Mouse (Mus musculus) forelimb bud, embryonic 11.5 days (tissue): ENCODE data around the gene Nfkb1.

Experiments used
- DNase-seq: peaks from one replicate; pipeline ENCODE4 v3.0.0-alpha.2; 2012; ENCODE audit warnings: low read depth, low spot score

Gene Nfkb1

DNA sequence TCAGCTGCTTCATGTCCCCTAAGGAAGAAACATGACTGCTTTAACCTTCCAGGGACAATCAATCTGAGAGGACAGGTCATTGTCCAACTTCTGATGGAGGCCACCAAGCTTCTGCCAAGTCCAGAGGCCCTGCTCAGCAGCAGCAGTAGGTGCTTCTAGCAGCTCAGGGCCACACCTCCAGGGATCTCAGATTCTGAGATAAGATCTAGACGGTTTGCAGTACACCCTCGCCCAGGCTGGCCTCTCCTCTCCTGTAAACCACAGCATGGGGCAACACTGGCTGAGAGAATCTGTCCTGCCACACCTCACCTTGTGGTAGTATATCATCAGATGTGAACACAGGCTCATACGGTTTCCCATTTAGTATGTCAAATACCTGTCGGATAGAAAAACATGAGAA is 100.9 kb downstream of the Nfkb1 start:
- DNase-seq = no peak

DNA sequence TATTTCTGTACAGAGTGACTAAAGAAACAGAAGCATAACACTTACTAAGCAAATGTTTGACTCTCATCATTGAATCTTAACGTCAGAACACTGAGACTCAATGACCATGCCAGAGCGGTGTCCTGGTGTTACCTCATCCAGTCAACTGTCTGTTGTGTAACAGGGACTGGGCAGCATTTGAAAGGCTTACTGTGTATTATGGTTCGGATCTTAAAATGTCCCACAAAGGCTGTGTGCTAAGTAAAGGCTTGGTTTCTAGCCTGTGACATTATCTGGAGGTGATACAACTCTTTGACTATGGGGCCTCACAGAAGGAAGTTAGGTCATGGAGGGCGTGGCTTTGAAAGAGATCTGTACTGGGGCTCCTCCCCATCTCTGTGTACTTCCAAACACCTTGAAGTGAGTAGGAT is 104.9 kb downstream of the Nfkb1 start:
- DNase-seq = no peak

DNA sequence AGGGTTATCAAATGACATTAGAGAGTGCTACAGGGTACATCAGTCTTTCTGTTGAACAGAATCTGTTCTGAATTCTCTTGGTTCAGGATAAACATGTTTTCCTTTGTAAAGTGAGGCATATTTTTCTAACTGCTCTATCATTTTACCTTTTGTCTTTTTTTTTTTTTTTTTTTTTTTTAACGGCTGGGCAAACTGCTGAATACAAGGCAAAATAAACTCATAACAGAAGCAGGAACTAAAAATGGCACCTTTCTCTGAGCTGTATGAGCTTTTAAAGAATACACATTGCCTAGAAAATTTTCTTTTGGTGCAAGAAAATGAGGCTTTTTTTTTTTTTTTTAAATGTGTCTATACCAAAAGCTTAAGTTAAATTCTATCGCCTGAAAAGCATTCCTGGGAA is 105.3 kb downstream of the Nfkb1 start:
- no peak for DNase-seq

DNA sequence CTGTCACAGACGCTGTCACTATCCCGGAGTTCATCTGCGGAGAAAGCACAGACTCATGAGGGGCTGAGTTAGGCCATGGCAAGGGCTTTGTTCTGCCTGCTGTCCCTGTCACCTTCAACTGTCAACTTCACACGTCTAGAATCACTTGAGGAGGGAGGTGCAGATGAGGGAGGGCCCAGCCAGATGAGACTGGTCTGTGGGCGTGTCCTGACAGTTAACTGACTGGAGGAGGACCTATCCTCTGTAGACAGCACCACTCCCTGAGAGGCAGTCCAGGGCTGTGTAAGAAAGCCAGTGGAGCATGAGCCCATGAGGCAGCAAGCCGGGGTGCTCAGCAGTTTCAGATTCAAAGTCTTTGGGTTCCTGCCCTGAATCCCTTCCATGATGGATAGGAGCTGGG is 105.9 kb downstream of the Nfkb1 start:
- no peak for DNase-seq

DNA sequence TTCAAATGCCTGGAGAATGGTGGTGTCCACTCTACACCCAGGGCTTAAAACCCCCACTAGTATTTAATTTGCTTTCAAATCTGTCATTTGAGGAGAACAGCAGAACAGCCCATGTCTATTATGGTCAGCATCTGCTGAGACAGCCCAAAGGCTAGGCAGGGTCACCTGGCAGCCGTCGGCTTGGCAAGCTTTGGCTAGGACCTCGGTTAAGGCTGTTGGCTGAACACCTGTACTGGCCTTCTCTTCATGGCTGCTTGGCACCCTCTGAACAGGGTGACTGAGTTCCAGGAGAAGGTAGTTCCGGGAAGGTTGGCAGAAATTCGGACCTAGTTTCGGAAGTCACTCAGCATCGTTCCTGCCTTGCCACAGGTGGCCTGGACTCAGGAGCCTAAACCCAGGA is 109.1 kb downstream of the Nfkb1 start:
- DNase-seq = no peak

DNA sequence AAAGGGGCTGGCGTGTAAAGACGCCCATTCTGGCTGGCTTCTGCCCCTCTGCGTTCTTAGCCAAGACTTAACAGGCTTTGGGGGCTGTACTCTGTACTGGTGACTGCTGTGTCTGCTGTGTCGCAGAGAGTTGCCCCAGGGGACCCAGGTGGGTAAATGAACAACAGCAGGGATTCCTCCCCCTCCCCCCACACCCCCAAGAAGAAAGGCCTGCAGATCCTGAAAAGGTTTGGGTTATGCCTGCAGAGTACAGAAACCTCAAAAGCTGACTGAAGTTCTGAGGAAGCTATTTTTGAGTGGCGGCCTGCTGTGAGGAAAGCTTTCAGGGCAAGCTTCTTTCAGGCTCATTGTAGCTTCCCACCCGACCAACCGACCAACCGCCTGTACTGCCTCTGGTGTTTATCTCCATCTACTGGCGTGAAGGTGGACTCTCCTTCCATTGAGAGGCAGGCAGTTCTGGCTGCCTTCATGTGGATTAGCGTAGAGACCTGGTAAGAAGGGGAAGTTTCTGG is 109.7 kb downstream of the Nfkb1 start:
- DNase-seq = peak; percentile 44

DNA sequence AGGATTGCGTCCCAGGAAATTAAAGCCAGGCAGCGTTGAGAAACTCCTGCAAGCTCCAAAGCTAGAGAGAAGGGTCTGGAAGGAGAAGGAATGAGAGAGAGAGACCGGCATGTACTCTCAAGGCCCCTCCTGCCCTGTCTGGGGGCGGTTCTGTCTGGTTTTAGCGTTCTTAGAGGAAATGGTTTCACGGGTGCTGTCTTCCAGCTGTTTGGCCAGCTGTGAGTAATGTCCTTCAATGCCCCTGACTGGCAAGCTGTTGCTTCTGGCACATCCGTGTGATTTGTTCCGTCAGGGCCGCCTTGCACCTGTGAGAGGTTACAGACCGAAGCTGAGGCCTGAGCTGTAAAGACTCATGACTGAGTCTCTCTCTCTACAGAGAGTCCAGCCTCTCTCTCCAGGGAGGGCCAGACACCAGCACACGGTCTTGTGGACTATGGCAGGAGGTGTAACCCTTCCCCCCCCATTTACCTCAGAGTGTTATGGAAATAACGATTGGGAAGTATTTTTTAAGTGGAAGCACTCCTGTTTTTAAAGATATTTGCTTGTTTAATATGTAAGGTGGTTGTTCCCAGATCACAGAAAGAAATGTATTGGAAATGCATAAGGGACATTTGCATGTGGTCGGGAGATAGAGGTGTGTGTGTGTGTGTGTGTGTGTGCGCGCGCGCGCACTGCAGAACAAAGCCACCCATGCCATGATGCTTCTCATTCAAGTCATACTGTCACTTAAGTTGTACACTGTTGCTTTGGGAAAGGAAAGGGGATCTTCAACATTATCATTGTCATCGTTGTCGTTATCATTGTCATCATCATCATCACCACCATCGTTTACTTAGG is 110.7 kb downstream of the Nfkb1 start:
- DNase-seq = peak; percentile 37

DNA sequence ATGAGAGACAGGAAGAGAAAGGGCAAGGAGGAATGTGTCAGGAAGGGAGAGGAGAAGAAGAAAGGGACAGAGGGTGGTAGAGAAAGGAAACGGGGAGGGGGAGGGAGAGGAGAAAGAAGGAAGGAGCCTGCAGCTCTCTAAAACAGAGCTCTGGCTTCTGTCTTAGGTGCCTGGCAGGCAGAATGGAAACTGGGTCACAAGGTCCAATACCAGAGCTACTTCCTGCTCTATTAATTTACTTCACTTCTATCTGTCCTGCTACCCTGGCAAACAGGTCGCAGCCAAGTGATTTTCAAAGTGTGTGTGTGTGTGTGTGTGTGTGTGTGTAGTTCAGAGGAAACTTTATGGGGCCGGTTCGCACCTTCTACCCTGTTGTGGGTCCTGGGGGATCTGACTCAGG is 112.2 kb downstream of the Nfkb1 start:
- peak; percentile 42 for DNase-seq

DNA sequence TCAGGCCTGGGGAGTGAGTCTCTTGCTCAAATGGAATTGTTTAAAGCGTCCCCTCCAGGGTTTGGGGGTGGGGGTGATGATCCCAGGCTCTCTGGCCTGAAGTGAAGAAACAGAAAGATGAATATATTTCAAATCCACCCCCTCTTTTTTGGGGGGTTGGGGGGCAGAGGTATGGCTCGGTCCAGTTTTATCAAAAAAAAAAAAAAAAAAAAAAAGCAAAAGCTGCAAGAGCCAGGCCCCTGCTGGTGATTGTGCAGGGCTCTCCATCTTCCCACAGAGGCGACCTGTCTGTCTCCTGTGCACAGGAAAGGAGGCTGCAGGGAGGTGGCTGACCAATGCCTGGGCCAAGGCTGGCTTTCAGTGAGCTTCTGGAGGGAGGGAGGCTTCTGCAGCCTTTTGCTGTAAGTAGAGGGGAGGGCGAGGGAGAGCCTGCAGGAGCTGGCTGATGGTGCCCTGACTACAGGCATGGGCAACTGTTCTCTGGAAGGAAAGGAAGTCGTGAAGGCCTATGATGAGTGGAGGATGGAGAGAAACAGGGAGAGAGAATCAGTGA is 112.7 kb downstream of the Nfkb1 start:
- DNase-seq = peak; percentile 8

DNA sequence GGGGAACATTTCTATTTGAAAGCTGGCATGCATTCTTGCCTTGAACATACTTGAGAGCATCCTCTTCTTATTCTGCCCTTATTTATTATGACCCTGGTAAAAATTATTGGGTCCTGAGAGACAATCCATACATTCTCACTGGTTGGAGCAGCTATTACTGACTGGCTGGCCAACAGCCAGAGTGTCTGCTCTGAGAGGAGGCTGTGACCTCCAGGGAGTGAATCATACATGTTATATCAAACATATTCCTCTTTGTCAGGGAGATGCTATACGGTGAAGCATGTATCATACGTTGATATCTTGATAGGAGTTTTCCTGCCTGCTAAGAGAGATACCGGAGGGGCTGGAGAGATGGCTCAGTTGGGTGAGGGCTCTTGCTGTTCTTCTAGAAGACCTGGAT is 116.2 kb downstream of the Nfkb1 start:
- DNase-seq = no peak

DNA sequence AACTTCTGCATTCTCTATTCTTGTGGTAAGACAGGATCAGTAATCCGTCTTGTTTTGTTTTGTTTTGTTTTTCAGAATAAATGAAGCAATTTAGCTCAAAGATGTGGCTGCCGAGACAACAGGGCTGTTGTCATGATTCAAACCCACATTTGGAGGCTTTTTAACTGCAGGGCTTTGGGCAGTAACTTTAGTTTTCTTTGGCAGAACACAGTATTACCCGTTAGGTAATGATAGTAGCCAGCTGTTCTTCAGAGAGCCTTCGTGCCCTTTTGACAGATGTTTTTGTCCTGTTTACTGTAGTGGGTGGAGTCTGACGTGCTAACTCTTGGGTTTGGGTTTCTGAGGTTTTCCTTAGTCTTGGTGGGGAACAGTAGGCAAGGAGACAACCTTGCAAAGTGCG is 118.3 kb downstream of the Nfkb1 start:
- no peak for DNase-seq

DNA sequence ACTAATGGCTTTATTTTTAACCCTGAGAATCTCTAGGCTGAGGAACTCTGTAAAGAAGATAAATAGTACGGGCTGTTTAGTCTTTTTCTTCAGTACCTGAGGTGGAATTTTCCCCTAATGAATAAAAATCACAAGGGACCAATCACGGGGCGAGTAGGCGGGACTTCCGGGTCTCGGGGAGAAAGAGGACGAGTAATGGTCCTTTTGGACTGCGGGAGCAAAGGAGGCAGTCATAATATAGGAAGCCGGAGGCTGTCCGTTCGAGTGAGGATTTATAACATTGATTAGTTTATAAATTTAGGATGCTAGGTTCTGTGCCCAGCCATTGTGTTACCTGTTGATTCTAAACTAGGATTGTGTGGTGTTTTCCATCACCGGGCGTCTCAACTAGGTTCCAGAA is 119.8 kb downstream of the Nfkb1 start:
- no peak for DNase-seq

DNA sequence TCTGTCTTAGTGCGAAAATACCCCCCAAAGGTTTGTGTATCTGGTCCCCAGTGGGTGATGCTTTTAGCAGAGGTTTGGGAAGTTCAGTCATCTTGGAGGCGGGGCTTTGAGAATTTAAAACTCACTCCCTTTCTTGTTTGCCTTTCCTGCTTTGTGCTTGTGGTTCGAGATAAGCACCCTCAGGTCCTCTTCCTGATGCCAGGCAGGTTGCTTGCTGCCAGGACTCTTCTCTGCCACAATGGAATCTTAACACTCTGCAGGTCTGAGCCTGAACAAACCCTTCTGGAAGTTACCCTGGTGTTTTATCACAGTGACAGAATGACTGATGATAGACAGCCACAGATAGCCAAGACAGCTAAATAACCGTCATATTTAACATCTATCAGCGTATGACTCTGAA is 122.7 kb downstream of the Nfkb1 start:
- no peak for DNase-seq

DNA sequence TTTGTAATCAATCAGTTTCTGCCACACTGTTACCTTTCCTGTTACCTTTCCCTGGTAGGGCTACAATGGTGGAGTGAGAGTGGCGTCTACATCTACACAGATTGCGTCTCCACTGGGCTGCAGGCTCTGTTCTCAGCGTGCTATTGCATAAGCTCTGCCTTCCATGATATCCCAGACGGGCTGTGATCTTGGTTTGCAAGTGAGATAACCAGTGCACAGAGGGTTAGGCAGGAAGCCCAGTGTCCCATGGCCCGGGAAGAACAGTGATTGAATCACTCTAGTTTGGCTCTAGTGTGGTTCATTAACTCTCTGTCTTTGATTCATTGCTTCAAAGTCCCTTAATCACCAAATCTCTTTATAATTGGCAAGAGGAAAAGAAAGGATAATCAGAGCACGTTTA is 123.5 kb downstream of the Nfkb1 start:
- no peak for DNase-seq

DNA sequence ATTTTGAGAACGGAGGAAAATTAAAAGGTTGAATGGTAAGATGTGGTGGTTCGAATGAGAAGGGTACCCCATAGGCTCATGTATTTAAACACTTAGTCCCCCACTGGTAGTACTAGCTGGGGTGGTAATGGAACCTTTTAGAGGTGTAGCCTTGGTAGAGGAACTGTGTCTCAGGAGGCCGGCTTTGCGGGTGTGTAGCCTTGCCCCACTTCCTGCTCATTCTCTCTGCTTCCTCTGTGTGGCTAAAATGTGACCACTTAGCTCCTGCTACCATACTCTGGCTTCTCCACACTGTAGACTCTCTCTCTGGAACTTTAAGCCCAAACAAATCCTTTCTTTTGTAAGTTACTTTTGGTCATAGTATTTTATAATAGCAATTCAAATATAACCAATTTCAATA is 126.0 kb downstream of the Nfkb1 start:
- no peak for DNase-seq

DNA sequence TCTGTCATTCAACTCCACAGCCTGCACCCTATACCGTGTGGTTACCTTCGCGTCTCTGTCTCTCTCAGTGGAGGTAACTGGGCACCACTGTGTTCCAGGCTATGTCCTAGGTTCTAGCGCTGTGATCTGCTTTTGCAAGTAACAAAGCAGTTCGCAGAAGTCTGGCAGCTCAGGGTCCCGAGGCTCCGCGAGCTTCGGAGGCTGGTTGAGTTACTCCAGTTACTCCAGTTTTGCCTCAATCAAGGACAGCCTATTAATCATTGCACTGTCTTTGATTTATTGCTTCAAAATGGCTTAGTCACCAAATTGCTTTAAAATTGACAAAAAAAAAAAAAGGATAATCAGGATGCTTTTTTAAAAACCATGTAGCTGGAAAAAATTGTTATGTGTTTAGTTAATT is 126.6 kb downstream of the Nfkb1 start:
- no peak for DNase-seq

DNA sequence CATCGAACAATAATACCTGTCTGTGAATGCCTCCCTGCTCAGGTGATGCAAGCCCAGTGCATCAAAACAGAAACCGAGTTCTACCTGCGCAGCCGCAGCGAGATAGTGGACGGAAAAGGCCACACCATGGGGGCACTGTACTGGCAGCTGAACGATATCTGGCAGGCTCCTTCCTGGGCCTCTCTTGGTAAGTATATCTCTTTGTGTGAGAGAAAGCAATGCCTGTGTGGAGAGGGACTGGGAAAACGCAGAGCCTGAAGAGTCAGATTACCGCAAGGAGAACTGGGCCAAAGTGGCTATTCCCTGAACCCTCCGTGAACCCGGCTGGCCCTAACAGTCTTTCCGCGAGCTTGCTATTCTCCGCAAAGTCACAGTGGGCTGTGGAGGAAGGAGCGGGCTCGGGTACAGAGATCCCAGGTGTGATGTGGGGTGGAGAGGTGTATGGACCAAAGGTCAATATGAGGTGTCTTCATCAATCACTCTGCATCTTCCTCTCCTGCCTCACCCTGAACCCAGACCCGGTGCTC is 128.1 kb downstream of the Nfkb1 start:
- no peak for DNase-seq

DNA sequence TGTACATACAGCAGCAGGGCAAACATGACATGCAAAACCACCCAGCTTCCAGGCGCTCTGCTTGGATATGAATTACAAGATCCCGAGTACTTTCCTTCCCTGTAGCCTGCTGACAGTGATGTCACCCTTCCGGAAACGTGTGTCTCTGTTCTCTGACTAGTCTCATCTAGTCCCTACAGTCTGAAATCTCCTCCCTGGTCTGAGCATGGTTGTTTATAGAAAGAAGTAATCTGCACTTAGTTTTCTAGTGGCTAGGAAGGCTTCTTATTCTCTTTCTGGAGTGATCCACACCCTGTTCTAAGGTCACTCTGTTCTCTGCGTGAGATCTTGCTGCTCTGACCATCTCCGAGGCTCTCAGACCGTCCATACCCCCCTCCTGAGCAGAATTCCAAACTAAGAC is 129.3 kb downstream of the Nfkb1 start:
- DNase-seq = no peak

DNA sequence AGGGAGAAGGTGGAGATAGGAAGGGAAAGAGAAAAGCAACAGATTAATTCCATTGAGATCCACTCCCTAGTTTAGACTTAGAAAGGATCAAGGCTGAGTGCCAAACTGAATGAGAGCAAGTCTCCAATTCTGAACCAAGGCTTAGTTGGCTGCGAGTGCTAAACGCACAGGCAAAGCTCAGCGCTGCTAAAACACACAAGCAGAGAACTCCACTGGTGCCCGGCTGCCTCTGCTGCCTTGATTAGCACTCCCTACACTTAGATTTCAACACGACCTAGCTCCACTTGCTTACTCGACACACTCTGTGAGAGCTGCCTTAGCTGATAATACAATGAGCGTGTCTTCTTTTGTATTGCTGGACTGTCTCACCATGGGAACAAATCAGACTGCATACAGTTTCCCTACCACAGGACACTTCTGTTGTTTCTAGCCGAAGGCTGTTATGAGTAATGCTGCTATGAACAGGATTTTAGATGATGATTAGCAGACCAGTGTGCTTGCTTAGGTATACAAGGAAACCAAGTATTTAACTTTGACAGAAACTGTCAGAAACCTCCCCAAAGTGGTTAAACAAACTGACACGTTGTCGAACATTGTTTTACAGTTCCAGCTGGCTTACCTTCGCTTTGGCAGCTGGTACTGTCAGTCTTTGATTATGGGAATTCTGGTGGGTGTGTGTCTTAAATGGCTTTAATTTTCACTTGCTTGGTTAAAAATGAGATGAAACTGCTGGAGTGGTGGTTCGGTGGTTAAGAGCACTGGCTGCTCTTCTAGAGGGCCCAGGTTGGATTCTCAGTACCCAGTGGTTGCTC is 134.3 kb downstream of the Nfkb1 start:
- no peak for DNase-seq

DNA sequence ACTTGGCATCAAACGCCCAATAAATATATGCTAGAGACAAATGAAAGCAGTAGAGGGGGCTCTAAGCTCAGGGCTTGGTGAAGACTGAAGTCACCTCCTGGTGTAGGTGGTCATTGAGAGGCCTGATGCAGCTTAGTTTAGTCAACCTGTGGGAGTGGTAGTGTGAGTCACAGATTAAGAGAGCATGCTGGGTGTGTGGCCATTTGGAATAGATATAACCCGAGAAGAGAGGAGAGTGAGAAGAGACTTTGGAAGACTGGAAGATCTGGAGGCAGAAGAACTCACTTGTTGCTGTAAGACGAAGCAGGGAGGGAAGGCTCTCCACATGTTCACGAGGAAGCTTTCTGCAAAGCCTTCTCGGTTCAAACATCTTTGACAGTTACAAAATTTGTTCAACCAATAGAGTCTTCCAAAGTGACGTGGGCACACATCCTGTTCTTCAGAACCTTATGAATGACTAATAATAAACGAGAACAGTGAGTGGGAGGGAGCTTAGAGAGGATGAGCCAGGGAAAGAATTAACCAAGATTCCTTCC is 135.2 kb downstream of the Nfkb1 start:
- DNase-seq = no peak

DNA sequence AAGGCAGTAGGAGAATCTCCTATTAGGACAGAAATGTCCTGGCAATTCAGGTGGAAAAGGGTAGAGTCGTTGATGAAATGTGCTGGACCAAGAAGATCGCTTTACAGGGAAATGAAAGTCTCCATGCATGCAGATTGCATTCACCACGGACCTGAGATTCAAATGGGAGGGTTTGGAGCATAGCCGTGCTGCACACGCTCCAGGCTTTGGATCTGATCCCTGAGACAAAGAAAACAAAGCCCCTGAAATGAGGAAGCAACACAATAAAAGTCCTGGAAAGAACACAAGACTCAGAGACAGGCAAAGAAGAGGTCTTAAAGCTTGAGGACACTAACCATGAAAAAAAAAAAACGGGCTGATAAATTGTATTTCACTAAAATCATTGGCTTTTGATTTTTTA is 136.2 kb downstream of the Nfkb1 start:
- no peak for DNase-seq

DNA sequence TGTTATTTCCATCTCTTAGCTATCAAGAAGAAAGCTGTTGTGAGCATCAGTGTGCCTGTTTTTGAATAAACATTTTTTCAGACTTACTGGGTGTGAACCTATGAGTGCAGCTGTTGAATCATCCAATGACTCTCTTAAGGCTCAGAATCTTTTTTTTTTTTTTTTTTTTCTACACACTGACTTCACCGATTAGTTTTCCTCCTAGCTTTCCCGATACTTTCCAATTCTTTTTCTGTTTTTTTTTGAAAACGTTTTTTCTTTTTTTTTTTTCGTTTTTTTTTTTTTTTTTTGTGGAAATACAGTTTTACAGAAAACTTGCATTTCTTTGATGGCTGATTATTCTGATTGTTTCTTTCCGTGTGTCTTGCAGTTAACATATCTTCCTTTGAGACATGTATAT is 138.5 kb downstream of the Nfkb1 start:
- DNase-seq = no peak
